Mouse (Mus musculus) ovary, adult 18-20 months (tissue): Measurements from ENCODE around the gene D16Ertd472e.
"Not testable (repeated sequence)": the region's sequence is repeated elsewhere in the genome, so short reads cannot be mapped to it uniquely, and the experiment has no call there.

Source experiments
- DNase-seq: peaks from one replicate; pipeline ENCODE4 v3.0.0; 2022; ENCODE audit warnings: low spot score, mixed read lengths

Gene D16Ertd472e

GRCm38 (mm10) chr16:78573016-78573415 is 3.5 kb downstream of the D16Ertd472e start:
- DNase-seq = no peak

- no peak for DNase-seq
Measured at GRCm38 (mm10) chr16:78564110-78564821, 12.2 kb downstream of the D16Ertd472e start.

DNA sequence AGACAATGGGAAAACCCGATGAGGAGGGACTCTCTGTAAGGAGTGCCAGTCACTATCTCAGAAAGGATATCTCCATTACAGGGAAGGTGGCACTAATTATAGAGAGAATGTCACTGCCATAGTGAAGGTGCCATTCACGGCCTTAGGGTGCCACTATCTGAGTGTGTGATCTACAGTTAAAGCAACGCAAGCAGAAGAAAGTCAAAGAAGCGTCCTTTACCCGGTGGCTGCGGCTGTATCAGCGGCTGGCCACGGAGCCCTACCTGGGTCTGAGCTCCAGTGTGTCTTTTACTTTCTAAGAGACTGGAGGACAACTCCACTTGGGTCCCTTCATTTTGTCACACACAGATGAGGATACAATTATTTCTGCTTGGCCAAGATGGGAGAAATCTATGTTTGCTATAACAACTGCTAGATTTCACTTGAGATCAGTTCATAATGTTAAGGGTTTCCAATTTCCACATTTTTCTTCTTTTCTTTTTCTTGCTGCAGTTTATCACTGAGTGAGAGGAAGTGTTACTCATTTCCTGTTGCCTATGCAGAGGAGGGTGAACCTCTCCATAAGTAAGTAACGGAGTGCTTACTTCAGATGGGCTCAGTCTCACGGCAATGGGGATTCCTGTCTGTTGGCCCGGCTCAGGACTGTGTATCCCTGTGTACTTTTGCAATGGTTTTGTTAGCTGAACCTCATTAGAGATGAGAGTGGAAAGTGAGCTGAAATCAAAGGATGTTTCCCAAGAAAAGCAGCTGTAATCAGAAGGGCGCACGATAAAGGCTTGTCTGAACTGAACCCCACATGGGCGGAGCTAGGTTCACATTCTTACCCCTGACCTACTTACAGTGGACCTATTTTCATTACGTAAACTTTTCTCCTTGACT is 13.2 kb downstream of the D16Ertd472e start:
- DNase-seq = peak; percentile 20

GRCm38 (mm10) chr16:78560627-78561026 is 15.9 kb downstream of the D16Ertd472e start:
- DNase-seq = no peak

- no peak for DNase-seq
Measured at GRCm38 (mm10) chr16:78560063-78560462, 16.4 kb downstream of the D16Ertd472e start.

DNA sequence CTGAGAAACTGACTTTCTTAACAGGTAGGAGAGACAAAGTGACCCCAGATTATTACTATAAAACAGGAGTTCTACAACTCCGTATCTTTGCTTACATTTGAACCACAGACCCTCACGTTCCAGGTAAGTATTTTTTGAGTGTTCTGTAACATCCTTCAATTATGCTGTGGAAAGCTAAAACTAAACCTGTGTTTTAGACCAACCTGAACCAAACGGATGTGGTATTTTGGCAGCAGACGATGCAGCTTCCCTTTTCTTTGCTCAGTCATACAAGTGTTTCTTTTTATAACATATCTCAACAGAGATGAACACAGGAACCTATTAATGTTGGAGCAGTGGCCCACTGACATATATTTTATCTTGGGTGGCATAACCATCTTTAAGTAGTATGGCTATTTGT is 18.9 kb downstream of the D16Ertd472e start:
- no peak for DNase-seq

DNA sequence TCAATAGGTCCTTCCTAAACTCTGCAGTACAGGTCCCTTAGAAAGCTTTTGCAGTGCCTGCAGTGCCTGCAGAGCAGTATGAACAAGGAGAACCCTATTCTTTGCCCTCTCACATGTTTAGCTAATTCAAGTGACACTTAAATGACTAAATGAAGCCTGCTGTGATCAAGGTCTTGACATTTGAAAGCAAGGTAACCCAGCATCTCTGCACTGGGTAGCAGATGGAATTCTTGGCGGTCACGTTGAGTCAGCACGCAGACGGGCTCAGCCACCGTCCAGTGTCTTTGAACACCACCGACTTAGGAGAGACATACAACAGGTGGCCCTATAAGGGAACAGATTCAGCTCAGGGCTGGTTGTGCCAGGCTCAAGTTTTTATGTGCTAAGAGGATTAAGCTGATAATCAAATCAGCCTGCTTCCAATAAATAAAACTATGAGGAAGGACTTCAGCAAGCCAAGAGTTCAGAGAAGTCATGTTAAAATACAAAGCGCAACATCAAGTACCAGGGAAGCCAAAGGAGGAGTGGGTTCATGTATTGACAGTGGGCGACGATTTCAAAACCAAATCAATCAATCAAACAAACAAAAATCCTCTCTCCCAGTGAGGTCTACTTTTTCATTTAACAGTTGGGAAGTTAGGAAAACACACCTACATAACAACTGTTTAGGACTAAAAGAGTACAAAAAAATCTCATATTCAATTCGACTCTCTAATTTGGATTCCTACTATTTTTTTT is 21.4 kb downstream of the D16Ertd472e start:
- DNase-seq = no peak

- no peak for DNase-seq
Measured at GRCm38 (mm10) chr16:78547367-78547766, 29.1 kb downstream of the D16Ertd472e start.

- DNase-seq = no peak
Measured at GRCm38 (mm10) chr16:78546529-78546928, 30.0 kb downstream of the D16Ertd472e start.

GRCm38 (mm10) chr16:78540376-78541246 is 35.9 kb downstream of the D16Ertd472e start:
- DNase-seq = no peak

DNA sequence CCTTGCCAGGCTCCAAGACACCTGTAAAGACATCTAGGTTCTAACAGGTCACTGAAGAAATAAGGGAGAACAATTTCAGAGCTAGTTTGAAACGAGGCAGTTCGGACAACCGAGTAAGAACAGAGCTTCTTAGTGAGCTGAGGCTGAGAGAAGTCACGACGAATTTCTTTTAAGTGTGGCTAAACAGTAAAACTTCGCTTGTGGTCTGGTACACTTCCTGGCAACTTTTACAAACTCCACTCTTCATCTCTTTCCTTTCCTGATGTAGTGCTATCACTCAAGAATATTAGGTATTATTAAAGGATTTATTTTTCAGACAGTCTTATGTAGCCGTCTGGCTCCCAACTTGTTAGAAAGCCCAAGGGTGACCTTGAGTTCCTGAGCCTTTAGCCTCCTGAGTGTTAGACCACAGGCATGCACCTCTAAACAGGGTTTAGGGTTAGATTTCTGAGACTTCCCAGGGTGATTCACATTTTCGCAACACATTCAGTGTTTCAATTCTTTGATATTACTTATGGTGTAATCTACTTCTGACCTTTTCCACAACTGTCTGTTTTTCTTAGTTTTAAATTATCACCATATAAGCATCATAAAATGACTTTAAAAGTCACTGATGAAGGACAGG is 38.6 kb downstream of the D16Ertd472e start:
- DNase-seq = no peak

DNA sequence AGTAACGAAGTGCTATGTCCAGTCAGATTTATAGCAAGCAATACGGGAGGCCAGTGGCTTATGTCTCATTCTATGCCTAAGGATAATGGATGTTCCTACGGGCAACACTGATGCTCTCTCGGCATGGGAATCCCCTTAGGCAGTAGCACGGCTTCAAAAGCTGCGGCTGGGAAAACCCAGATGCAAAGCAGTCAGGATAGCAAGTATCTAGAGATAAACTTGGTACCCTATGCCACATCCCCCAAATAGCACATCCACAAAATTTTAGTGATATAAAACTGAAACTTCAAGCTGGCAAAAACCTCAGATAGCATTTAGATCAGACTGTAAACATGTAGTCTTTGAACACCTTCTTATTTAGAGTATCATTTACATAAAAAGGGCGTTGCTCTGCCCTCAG is 39.2 kb downstream of the D16Ertd472e start:
- no peak for DNase-seq

DNA sequence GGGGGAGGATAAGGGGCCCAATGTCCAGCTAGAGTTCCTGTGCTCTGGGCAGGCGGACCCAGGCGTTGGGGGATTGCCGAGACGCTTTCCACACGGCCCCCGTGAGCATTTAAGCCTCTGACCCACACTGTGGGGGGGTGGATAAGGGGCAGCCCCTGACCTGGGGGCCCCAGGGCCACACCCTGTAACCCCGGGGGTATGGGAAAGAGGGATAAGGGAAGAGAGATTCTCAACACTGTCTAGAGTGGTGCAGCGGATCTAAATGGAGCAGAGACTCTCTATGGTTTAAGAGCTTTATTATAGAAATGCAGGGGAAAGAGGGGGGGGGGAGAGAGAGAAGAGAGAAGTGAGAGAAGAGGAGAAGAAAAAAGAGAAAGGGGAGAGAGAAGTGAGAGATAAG is 42.0 kb downstream of the D16Ertd472e start:
- DNase-seq = no peak

GRCm38 (mm10) chr16:78531957-78532605 is 44.4 kb downstream of the D16Ertd472e start:
- no peak for DNase-seq

DNA sequence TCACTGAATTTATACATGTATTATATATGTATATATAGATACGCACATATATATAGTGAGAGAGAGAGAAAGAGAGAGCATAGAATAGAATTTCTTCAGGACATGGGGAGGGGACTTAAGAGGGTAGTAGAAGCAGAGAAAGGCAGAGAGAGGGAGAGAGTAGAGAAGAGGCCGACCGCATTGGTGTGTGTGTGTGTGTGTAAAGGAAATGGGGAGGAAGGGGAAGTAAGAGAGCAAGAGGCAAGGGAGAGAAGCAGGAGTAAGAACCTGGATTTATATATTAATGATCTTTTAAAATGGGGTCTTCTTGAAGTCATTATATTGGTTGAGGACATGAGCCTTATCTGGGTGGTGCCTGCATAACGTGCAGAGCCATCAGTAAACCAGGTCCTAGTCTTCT is 53.5 kb downstream of the D16Ertd472e start:
- no peak for DNase-seq

DNA sequence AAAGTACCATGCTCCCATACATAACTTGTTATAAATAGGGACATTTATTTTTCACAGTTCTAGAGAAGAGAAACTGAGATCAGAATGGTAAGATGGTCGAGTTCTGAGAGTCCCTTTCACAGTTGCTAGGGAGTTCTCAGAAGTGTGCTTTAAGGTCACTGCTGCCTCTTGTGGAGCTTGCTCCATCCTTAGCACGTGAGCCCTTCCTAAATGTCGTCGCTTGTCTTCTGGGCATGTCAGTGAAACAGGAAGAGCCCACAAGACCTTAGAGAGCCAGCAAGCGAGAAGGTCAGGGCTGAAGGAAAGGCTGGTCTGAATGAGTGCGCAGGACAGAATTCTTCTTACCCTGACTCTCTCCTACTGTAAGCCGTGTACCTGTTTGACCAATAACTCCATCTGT is 57.8 kb downstream of the D16Ertd472e start:
- DNase-seq = no peak

GRCm38 (mm10) chr16:78517171-78517570 is 59.3 kb downstream of the D16Ertd472e start:
- no peak for DNase-seq

GRCm38 (mm10) chr16:78511526-78511925 is 65.0 kb downstream of the D16Ertd472e start:
- no peak for DNase-seq

DNA sequence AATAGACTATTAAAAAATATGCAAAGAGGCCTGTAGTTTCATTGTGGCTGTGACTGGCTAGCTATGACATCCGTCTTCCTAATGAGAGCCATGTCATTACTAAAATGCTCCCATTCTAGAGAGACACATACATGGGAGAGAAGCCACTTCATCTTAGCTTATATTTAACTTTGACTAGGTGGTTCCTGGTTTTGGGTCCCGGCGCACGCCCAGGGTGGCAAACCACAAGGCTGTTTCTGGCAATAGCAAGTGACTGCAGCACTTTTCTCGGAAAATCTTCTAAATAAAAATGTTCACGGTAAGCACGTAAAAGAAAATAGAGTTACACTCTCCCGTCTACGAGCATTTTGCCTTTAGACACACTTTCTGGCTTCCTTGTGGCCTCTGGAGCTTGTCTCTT is 74.0 kb downstream of the D16Ertd472e start:
- no peak for DNase-seq

DNA sequence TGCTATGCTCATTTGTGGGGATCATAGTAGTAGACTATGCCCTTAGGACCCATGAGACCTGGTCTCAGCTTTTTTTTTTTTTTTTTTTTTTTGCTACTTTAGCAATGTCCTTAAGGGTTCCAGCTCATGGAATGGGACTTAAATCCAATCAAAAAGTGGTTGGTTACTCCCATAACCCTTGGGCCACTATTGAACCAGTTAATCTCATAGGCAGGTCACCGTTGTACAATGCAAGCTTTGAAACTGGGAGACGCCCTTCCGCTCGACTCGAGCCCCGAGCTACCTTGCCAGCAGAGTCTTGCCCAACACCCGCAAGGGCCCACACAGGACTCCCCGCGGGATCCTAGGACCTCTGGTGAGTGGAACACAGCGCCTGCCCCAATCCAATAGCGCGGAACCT is 83.8 kb downstream of the D16Ertd472e start:
- not testable (repeated sequence) for DNase-seq

DNA sequence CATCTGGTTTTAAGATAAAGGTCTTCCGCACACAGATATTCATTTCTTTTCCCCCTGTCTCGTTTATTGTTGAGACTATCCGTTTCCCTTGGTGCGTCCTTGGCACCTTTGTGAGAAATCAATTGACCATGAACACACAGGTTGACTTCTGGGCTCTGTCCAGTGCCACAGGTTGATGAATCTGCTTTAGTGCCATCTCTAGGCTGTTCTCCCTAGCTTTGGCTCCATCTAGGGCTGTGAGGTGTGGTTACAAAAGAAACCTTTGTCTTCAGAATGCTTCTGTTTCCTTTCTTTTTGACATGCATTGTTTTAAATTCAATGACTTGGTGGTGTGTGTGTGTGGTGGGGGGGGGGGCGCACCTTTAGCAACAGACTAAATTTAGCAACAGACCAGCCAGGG is 85.7 kb downstream of the D16Ertd472e start:
- DNase-seq = no peak
